Comparison of ENCODE assay signal across 9 mouse cellular contexts in the genomic region with DNA sequence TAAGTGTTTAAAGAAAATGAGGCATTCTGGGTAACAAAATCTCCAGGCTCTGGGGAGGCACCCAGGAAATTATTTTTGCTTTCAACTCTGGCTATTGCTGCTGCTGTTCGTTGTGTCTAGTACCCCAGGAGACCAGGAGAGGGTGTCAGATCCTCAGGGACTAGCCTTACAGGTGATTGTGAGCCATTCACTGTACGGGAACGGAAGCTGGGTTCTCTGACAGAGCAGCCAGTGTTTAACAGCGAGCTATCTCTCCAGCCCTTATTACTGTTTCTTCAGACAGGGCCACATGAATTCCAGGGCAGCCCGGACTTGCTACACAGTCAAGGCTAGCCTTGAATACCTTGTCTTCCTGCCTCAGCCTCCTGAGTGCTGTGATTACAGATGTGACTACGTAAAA.
DNase-seq lines count a peak whose midpoint lies in the region; ATAC-seq lines count a peak whose summit lies in the region.
"Had no signal": no experiment of that assay in that cellular context is flagged by ENCODE, and none has a peak within 500 bp of the region (broad histone marks: within the 10 kb centered on the region; RNA-seq: fewer than 3 reads in every experiment).

No protein-coding gene starts in this region.

- ATAC-seq in CD4-positive, CD25-positive, alpha-beta regulatory T cell, adult 4 months = peak; percentile 52
- ATAC-seq in forebrain, embryonic 16.5 days = no peak

- DNase-seq in kidney, postnatal 4 days = peak; percentile 38 to 57
- no peak for DNase-seq in kidney, postnatal 10 days
- DNase-seq in CD4-positive helper T cell, adult 2 months (ENCODE audit: low read depth, low spot score) = peak; percentile 25
- peak; percentile 87 for DNase-seq in induced T-regulatory cell, adult 2 months (ENCODE audit: low read depth)
- DNase-seq in left cerebral cortex, postnatal 4 days = no peak

- H3K4me2 ChIP-seq in forebrain, embryonic 16.5 days (ENCODE audit: low read length) = no peak overlapping the region
- H3K4me2 ChIP-seq: neural tube, embryonic 15.5 days had no signal

- intact Hi-C loops in left cerebral cortex, postnatal 4 days (cut with DNase I) = no loop called here

- H3K27ac ChIP-seq in forebrain, embryonic 16.5 days (ENCODE audit: low read length) = no peak overlapping the region
- H3K27ac ChIP-seq: neural tube, embryonic 15.5 days had no signal

- no peak overlapping the region for H3K4me3 ChIP-seq in forebrain, embryonic 16.5 days (replicated peaks; ENCODE audit: low read length)
- H3K4me3 ChIP-seq: erythroblast, embryonic 14.5 days; neural tube, embryonic 15.5 days had no signal

- H3K9ac ChIP-seq in forebrain, embryonic 16.5 days (replicated peaks; ENCODE audit: low read depth, low read length) = no peak overlapping the region
- H3K9ac ChIP-seq: neural tube, embryonic 15.5 days had no signal

- H3K36me3 ChIP-seq in forebrain, embryonic 16.5 days (ENCODE audit: control insufficient read depth, insufficient read depth) = no peaks in the 10 kb centered on the region
- H3K36me3 ChIP-seq: neural tube, embryonic 15.5 days had no signal

- H3K9me3 ChIP-seq in forebrain, embryonic 16.5 days (ENCODE audit: control insufficient read depth, low read length) = no peaks in the 10 kb centered on the region
- H3K9me3 ChIP-seq: neural tube, embryonic 15.5 days had no signal

- no peaks in the 10 kb centered on the region for H3K27me3 ChIP-seq in forebrain, embryonic 16.5 days (replicated peaks; ENCODE audit: control insufficient read depth, insufficient read depth, low read length)
- H3K27me3 ChIP-seq: neural tube, embryonic 15.5 days had no signal

- peaks cover 19% of the 10 kb centered on the region for H3K4me1 ChIP-seq in forebrain, embryonic 16.5 days (replicated peaks; ENCODE audit: control insufficient read depth, insufficient read depth, low read length)

- whole genome bisulfite sequencing in forebrain, embryonic 16.5 days = 45% methylated on average over 6 of the region's 6 CpGs

Comparison
In these comparisons a context has a peak if more than half of its experiments do, and no peak if none do; other contexts are left out.
1. DNase-seq: peak in kidney, postnatal 4 days (2 of 2), CD4-positive helper T cell, adult 2 months (single experiment) and induced T-regulatory cell, adult 2 months (single experiment); none in kidney, postnatal 10 days (single experiment) and left cerebral cortex, postnatal 4 days (single experiment).